Mouse (Mus musculus) embryonic facial prominence, embryonic 15.5 days (tissue): ENCODE measurements around the gene Hist1h2bh. TPM values are rescaled to one million over a fixed set of nuclear protein-coding genes. Genes with fewer than 3 reads are reported as not detected.
"Not testable (repeated sequence)": the region's sequence is repeated elsewhere in the genome, so short reads cannot be mapped to it uniquely, and the experiment has no call there.

Experiments used
- ATAC-seq: fragments of 200-750 bp; cut with Nextera tagmentation; 2 replicates; pipeline ENCODE4 v1.8.0; 2017; ENCODE audit warnings: low read depth, moderate TSS enrichment; ENCODE audit not compliant: insufficient number of reproducible peaks, low FRiP score, low TSS enrichment
- H3K27ac ChIP-seq: fragments of 300-500 bp; sonication (generic); replicated peaks from 2 replicates; pipeline ENCODE4 v1.5.1; 2015; ENCODE audit warnings: mild to moderate bottlenecking, inconsistent platforms
- H3K27me3 ChIP-seq: fragments of 300-500 bp; sonication (generic); 2 replicates; pipeline ENCODE4 v1.6.1; 2015; ENCODE audit warnings: inconsistent platforms
- H3K36me3 ChIP-seq: fragments of 300-500 bp; sonication (generic); 2 replicates; pipeline ENCODE4 v1.6.1; 2015; ENCODE audit warnings: mild to moderate bottlenecking, inconsistent platforms
- H3K4me1 ChIP-seq: fragments of 300-500 bp; sonication (generic); 2 replicates; pipeline ENCODE4 v1.6.1; 2015; ENCODE audit warnings: inconsistent platforms
- H3K4me2 ChIP-seq: fragments of 300-500 bp; sonication (generic); replicated peaks from 2 replicates; pipeline ENCODE4 v1.6.1; 2015; ENCODE audit warnings: mild to moderate bottlenecking, inconsistent platforms
- H3K4me3 ChIP-seq: fragments of 300-500 bp; sonication (generic); replicated peaks from 2 replicates; pipeline ENCODE4 v1.5.1; 2015; ENCODE audit warnings: mild to moderate bottlenecking, inconsistent platforms
- H3K9ac ChIP-seq: fragments of 300-500 bp; sonication (generic); 2 replicates; pipeline ENCODE4 v1.6.1; 2015; ENCODE audit warnings: inconsistent platforms
- H3K9me3 ChIP-seq: fragments of 300-500 bp; sonication (generic); replicated peaks from 2 replicates; pipeline ENCODE4 v1.6.1; 2016; ENCODE audit warnings: inconsistent platforms
- WGBS: fragments of 180-500 bp; shearing (Covaris S2); methylation state at CpG from one replicate; pipeline ENCODE4 v1.1.7; 2015; 5-methylcytosine and 5-hydroxymethylcytosine counted together
- polyA plus RNA-seq: library from polyadenylated mRNA; unstranded; fragments of >200 nt; fragmentation: Nextera tagmentation; extraction: Ambion mirVana; gene quantifications from 2 replicates; pipeline ENCODE4 v1.2.1, GENCODE M21; 2015

Gene Hist1h2bh
- 1.0 and 1.1 TPM in 2 replicates for polyA plus RNA-seq

- peak; percentile 93 for ATAC-seq
- peak within 1 kb of the TSS; percentile 95 for H3K27ac ChIP-seq
Measured at GRCm38 (mm10) chr13:23542999-23543607, at the start of gene Hist1h2bh. Gene Hist1h2bh, minus strand, starts transcription at chr13:23543392.

GRCm38 (mm10) chr13:23592614-23593013 lies 49.4 kb upstream of the Hist1h2bh start:
- no peak overlapping the region for H3K27ac ChIP-seq

More at GRCm38 (mm10) chr13:23542999-23543607, at the start of gene Hist1h2bh:
- Histone ChIP-seq H3K9ac (peak within 1 kb of the TSS; percentile 39), H3K4me3 (peak within 1 kb of the TSS; percentile 50), H3K4me2 (peak within 1 kb of the TSS; percentile 70)
- H3K9me3 ChIP-seq, H3K36me3 ChIP-seq, H3K27me3 ChIP-seq, H3K4me1 ChIP-seq: not testable (repeated sequence)
- under 1% methylated on average over 38 of the region's 42 CpGs for WGBS

GRCm38 (mm10) chr13:23591886-23592285 lies 48.7 kb upstream of the Hist1h2bh start:
- not testable (repeated sequence) for H3K9me3 ChIP-seq, ATAC-seq, H3K9ac ChIP-seq, H3K4me2 ChIP-seq, H3K4me3 ChIP-seq, H3K4me1 ChIP-seq, H3K36me3 ChIP-seq, H3K27ac ChIP-seq, H3K27me3 ChIP-seq
- 82% methylated on average over 7 of the region's 7 CpGs for WGBS

More at GRCm38 (mm10) chr13:23592614-23593013, 49.4 kb upstream of the Hist1h2bh start:
- Histone ChIP-seq H3K4me1 (no peaks in the 10 kb centered on the region), H3K9ac (no peak overlapping the region), H3K4me3 (no peak overlapping the region), H3K27me3 (no peaks in the 10 kb centered on the region), H3K36me3 (no peaks in the 10 kb centered on the region), H3K4me2 (no peak overlapping the region), H3K9me3 (no peaks in the 10 kb centered on the region)
- WGBS = 71% methylated on average over 7 of the region's 7 CpGs
- ATAC-seq = no peak

- no peak overlapping the region for H3K4me3 ChIP-seq
- H3K9me3 ChIP-seq = no peaks in the 10 kb centered on the region
- WGBS = 91% methylated on average over 7 of the region's 7 CpGs
- no peaks in the 10 kb centered on the region for H3K36me3 ChIP-seq
- H3K27ac ChIP-seq = no peak overlapping the region
- no peak for ATAC-seq
- H3K27me3 ChIP-seq = no peaks in the 10 kb centered on the region
- no peak overlapping the region for H3K9ac ChIP-seq
- H3K4me1 ChIP-seq = peaks cover 3% of the 10 kb centered on the region; the same call in 1 of the 2 replicates
- H3K4me2 ChIP-seq = no peak overlapping the region
Measured at GRCm38 (mm10) chr13:23591206-23591605, 48.0 kb upstream of the Hist1h2bh start.

- Histone ChIP-seq H3K9ac (peak overlapping the region; percentile 42), H3K27ac (peak overlapping the region; percentile 91), H3K4me1 (peaks cover 24% of the 10 kb centered on the region), H3K27me3 (no peaks in the 10 kb centered on the region), H3K9me3 (no peaks in the 10 kb centered on the region), H3K36me3 (no peaks in the 10 kb centered on the region), H3K4me3 (peak overlapping the region; percentile 50), H3K4me2 (peak overlapping the region; percentile 72)
- WGBS = 5% methylated on average over 1 of the region's 1 CpGs
- ATAC-seq = no peak
Measured at GRCm38 (mm10) chr13:23586940-23587225, 43.7 kb upstream of the Hist1h2bh start.

- Histone ChIP-seq H3K4me3 (peak overlapping the region; percentile 50), H3K27ac (peak overlapping the region; percentile 91), H3K4me1 (peaks cover 25% of the 10 kb centered on the region), H3K36me3 (no peaks in the 10 kb centered on the region), H3K9ac (peak overlapping the region; percentile 42), H3K4me2 (peak overlapping the region; percentile 72), H3K27me3 (no peaks in the 10 kb centered on the region), H3K9me3 (no peaks in the 10 kb centered on the region)
- ATAC-seq = no peak
- WGBS = 2% methylated on average over 22 of the region's 22 CpGs
Measured at GRCm38 (mm10) chr13:23586099-23586939, 43.1 kb upstream of the Hist1h2bh start.

- H3K4me2 ChIP-seq = peak overlapping the region; percentile 72
- not testable (repeated sequence) for H3K9me3 ChIP-seq, H3K27me3 ChIP-seq, H3K36me3 ChIP-seq
- peak overlapping the region; percentile 52 for H3K9ac ChIP-seq
- peak; percentile 88 for ATAC-seq
- peak overlapping the region; percentile 50 for H3K4me3 ChIP-seq
- under 1% methylated on average over 21 of the region's 36 CpGs for WGBS
- H3K4me1 ChIP-seq = peaks cover 29% of the 10 kb centered on the region
- peak overlapping the region; percentile 97 for H3K27ac ChIP-seq
Measured at GRCm38 (mm10) chr13:23585442-23586098, 42.4 kb upstream of the Hist1h2bh start.

- peak overlapping the region; percentile 50 for H3K4me3 ChIP-seq
- H3K27ac ChIP-seq = peak overlapping the region; percentile 97
- no peaks in the 10 kb centered on the region for H3K9me3 ChIP-seq
- peak overlapping the region; percentile 72 for H3K4me2 ChIP-seq
- no peaks in the 10 kb centered on the region for H3K27me3 ChIP-seq
- under 1% methylated on average over 21 of the region's 21 CpGs for WGBS
- H3K9ac ChIP-seq = peak overlapping the region; percentile 52
- peaks cover 29% of the 10 kb centered on the region for H3K4me1 ChIP-seq
- ATAC-seq = no peak
- H3K36me3 ChIP-seq = no peaks in the 10 kb centered on the region
Measured at GRCm38 (mm10) chr13:23585029-23585441, 41.8 kb upstream of the Hist1h2bh start.

GRCm38 (mm10) chr13:23584331-23584730 lies 41.1 kb upstream of the Hist1h2bh start:
- H3K4me2 ChIP-seq = peak overlapping the region; percentile 72
- no peaks in the 10 kb centered on the region for H3K36me3 ChIP-seq
- H3K9ac ChIP-seq = no peak overlapping the region
- peak overlapping the region; percentile 50 for H3K4me3 ChIP-seq
- no peaks in the 10 kb centered on the region for H3K27me3 ChIP-seq
- no peaks in the 10 kb centered on the region for H3K9me3 ChIP-seq
- no peak for ATAC-seq
- H3K27ac ChIP-seq = peak overlapping the region; percentile 97
- peaks cover 29% of the 10 kb centered on the region for H3K4me1 ChIP-seq

- Histone ChIP-seq H3K9me3 (no peaks in the 10 kb centered on the region), H3K4me3 (0 out of 2 replicates have a peak overlapping the region, but pooled peaks have one; percentile 1), H3K36me3 (no peaks in the 10 kb centered on the region), H3K4me1 (peaks cover 29% of the 10 kb centered on the region), H3K27me3 (no peaks in the 10 kb centered on the region), H3K27ac (peak overlapping the region; percentile 97), H3K9ac (no peak overlapping the region), H3K4me2 (0 out of 2 replicates have a peak overlapping the region, but pooled peaks have one; percentile 10)
- ATAC-seq = no peak
Measured at GRCm38 (mm10) chr13:23583387-23584068, 40.3 kb upstream of the Hist1h2bh start.
